Mouse (Mus musculus): ENCODE measurements around the gene Gpr87. TPM values are rescaled to one million over a fixed set of nuclear protein-coding genes. Genes with fewer than 3 reads are reported as not detected.

The Gpr87 gene
- polyA plus RNA-seq, 1 experiment, result not detected

GRCm38 (mm10) chr3:59219326-59219725 is 24.4 kb upstream of the Gpr87 start:
- no peaks in the 10 kb centered on the region for H3K27me3 ChIP-seq (ENCODE audit: control insufficient read depth, insufficient read depth, low read length)
- no peak for TF ChIP-seq CTCF (IDR thresholded peaks at IDR 0.05; ENCODE audit: borderline replicate concordance, insufficient read depth, low read depth, low read length)
- TF ChIP-seq POLR2A (IDR thresholded peaks at IDR 0.05; ENCODE audit: borderline replicate concordance, insufficient read depth, low read length), result no peak
- 92% methylated on average over 2 of the region's 2 CpGs for WGBS
- no peaks in the 10 kb centered on the region for H3K4me1 ChIP-seq (ENCODE audit: control insufficient read depth, insufficient read depth, low read length)
- no peak overlapping the region for H3K27ac ChIP-seq (ENCODE audit: insufficient read depth, low read length)
- no peak for DNase-seq
- H3K4me3 ChIP-seq (replicated peaks; ENCODE audit: insufficient read depth, low read depth, low read length), result no peak overlapping the region

GRCm38 (mm10) chr3:59217211-59217610 is 22.3 kb upstream of the Gpr87 start:
- 94% methylated on average over 10 of the region's 10 CpGs for WGBS
- no peaks in the 10 kb centered on the region for H3K4me1 ChIP-seq (ENCODE audit: control insufficient read depth, insufficient read depth, low read length)
- no peak for DNase-seq

GRCm38 (mm10) chr3:59212404-59212803 is 17.5 kb upstream of the Gpr87 start:
- TF ChIP-seq CTCF (IDR thresholded peaks at IDR 0.05; ENCODE audit: borderline replicate concordance, insufficient read depth, low read depth, low read length), result no peak
- no peak for TF ChIP-seq POLR2A (IDR thresholded peaks at IDR 0.05; ENCODE audit: borderline replicate concordance, insufficient read depth, low read length)
- no peak overlapping the region for H3K27ac ChIP-seq (ENCODE audit: insufficient read depth, low read length)
- H3K4me1 ChIP-seq (ENCODE audit: control insufficient read depth, insufficient read depth, low read length), result peaks cover 4% of the 10 kb centered on the region; the same call in 1 of the 2 replicates
- H3K27me3 ChIP-seq (ENCODE audit: control insufficient read depth, insufficient read depth, low read length), result no peaks in the 10 kb centered on the region
- DNase-seq, result no peak
- H3K4me3 ChIP-seq (replicated peaks; ENCODE audit: insufficient read depth, low read depth, low read length), result no peak overlapping the region

More at GRCm38 (mm10) chr3:59217211-59217610, 22.3 kb upstream of the Gpr87 start:
- H3K27me3 ChIP-seq (ENCODE audit: control insufficient read depth, insufficient read depth, low read length), result no peaks in the 10 kb centered on the region
- no peak overlapping the region for H3K27ac ChIP-seq (ENCODE audit: insufficient read depth, low read length)
- H3K4me3 ChIP-seq (replicated peaks; ENCODE audit: insufficient read depth, low read depth, low read length), result no peak overlapping the region
- TF ChIP-seq CTCF (IDR thresholded peaks at IDR 0.05; ENCODE audit: borderline replicate concordance, insufficient read depth, low read depth, low read length) (no peak), POLR2A (IDR thresholded peaks at IDR 0.05; ENCODE audit: borderline replicate concordance, insufficient read depth, low read length) (no peak)

GRCm38 (mm10) chr3:59211784-59212183 is 16.9 kb upstream of the Gpr87 start:
- Histone ChIP-seq H3K4me3 (replicated peaks; ENCODE audit: insufficient read depth, low read depth, low read length) (no peak overlapping the region), H3K27me3 (ENCODE audit: control insufficient read depth, insufficient read depth, low read length) (no peaks in the 10 kb centered on the region), H3K4me1 (ENCODE audit: control insufficient read depth, insufficient read depth, low read length) (peaks cover 4% of the 10 kb centered on the region; the same call in 1 of the 2 replicates), H3K27ac (ENCODE audit: insufficient read depth, low read length) (no peak overlapping the region)
- DNase-seq, result no peak
- WGBS, result 94% methylated on average over 8 of the region's 8 CpGs
- TF ChIP-seq POLR2A (IDR thresholded peaks at IDR 0.05; ENCODE audit: borderline replicate concordance, insufficient read depth, low read length) (no peak), CTCF (IDR thresholded peaks at IDR 0.05; ENCODE audit: borderline replicate concordance, insufficient read depth, low read depth, low read length) (no peak)

- TF ChIP-seq POLR2A (IDR thresholded peaks at IDR 0.05; ENCODE audit: borderline replicate concordance, insufficient read depth, low read length) (no peak), CTCF (IDR thresholded peaks at IDR 0.05; ENCODE audit: borderline replicate concordance, insufficient read depth, low read depth, low read length) (no peak)
- WGBS, result 97% methylated on average over 6 of the region's 6 CpGs
- Histone ChIP-seq H3K4me3 (replicated peaks; ENCODE audit: insufficient read depth, low read depth, low read length) (no peak within 1 kb of the TSS), H3K27me3 (ENCODE audit: control insufficient read depth, insufficient read depth, low read length) (no peaks in the 10 kb centered on the region), H3K4me1 (ENCODE audit: control insufficient read depth, insufficient read depth, low read length) (peaks cover 4% of the 10 kb centered on the region; the same call in 1 of the 2 replicates), H3K27ac (ENCODE audit: insufficient read depth, low read length) (no peak within 1 kb of the TSS)
- no peak for DNase-seq
Measured at GRCm38 (mm10) chr3:59210727-59211126, 15.8 kb upstream of the Gpr87 start, which contains the start of gene P2ry13. TSS of gene P2ry13 (minus strand) at chr3:59210882.

GRCm38 (mm10) chr3:59210089-59210488 is 15.2 kb upstream of the Gpr87 start:
- Histone ChIP-seq H3K4me1 (ENCODE audit: control insufficient read depth, insufficient read depth, low read length) (peaks cover 4% of the 10 kb centered on the region; the same call in 1 of the 2 replicates), H3K27me3 (ENCODE audit: control insufficient read depth, insufficient read depth, low read length) (no peaks in the 10 kb centered on the region), H3K27ac (ENCODE audit: insufficient read depth, low read length) (no peak overlapping the region), H3K4me3 (replicated peaks; ENCODE audit: insufficient read depth, low read depth, low read length) (no peak overlapping the region)
- 71% methylated on average over 8 of the region's 8 CpGs for WGBS
- TF ChIP-seq POLR2A (IDR thresholded peaks at IDR 0.05; ENCODE audit: borderline replicate concordance, insufficient read depth, low read length) (no peak), CTCF (IDR thresholded peaks at IDR 0.05; ENCODE audit: borderline replicate concordance, insufficient read depth, low read depth, low read length) (no peak)
- DNase-seq, result peak in 1 of 2 experiments; percentile 14

GRCm38 (mm10) chr3:59208650-59209548 is 14.0 kb upstream of the Gpr87 start:
- Histone ChIP-seq H3K27me3 (ENCODE audit: control insufficient read depth, insufficient read depth, low read length) (no peaks in the 10 kb centered on the region), H3K4me1 (ENCODE audit: control insufficient read depth, insufficient read depth, low read length) (peaks cover 4% of the 10 kb centered on the region; the same call in 1 of the 2 replicates), H3K27ac (ENCODE audit: insufficient read depth, low read length) (peak overlapping the region; percentile 38), H3K4me3 (replicated peaks; ENCODE audit: insufficient read depth, low read depth, low read length) (no peak overlapping the region)
- peak; percentile 48 for TF ChIP-seq CTCF (IDR thresholded peaks at IDR 0.05; ENCODE audit: borderline replicate concordance, insufficient read depth, low read depth, low read length)
- TF ChIP-seq POLR2A (IDR thresholded peaks at IDR 0.05; ENCODE audit: borderline replicate concordance, insufficient read depth, low read length), result no peak
- 51% methylated on average over 4 of the region's 4 CpGs for WGBS
- peak; percentile 54 to 68 for DNase-seq

- DNase-seq, result no peak
- 67% methylated on average over 4 of the region's 4 CpGs for WGBS
- TF ChIP-seq POLR2A (IDR thresholded peaks at IDR 0.05; ENCODE audit: borderline replicate concordance, insufficient read depth, low read length) (no peak), CTCF (IDR thresholded peaks at IDR 0.05; ENCODE audit: borderline replicate concordance, insufficient read depth, low read depth, low read length) (no peak)
- H3K4me3 ChIP-seq (replicated peaks; ENCODE audit: insufficient read depth, low read depth, low read length), result no peak overlapping the region
- H3K27ac ChIP-seq (ENCODE audit: insufficient read depth, low read length), result no peak overlapping the region
- no peaks in the 10 kb centered on the region for H3K27me3 ChIP-seq (ENCODE audit: control insufficient read depth, insufficient read depth, low read length)
- H3K4me1 ChIP-seq (ENCODE audit: control insufficient read depth, insufficient read depth, low read length), result peaks cover 4% of the 10 kb centered on the region; the same call in 1 of the 2 replicates
Measured at GRCm38 (mm10) chr3:59205941-59206340, 11.0 kb upstream of the Gpr87 start.
